Comparison of ENCODE assay signal across 34 mouse cellular contexts in the genomic region with DNA sequence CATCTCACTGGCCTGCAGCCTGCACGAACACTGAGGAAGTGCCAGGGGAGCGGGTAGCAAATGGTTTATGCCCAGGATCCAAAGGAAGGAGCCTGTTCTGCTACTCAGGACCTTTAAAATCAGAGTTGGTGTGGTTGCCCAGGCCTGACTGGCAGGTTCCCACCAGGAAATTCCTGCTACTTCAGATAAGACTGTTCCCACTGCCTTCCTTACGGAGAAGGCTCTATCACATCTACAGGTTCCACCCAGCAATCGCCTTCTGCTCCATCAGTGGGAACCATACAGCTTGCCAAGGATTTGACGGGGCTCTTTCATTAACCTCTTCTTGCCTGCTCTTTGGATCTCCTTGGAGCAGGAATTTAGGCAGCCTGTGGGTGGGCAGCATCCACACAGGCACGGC. TPM values are rescaled to one million over a fixed set of nuclear protein-coding genes. Genes with fewer than 3 reads are reported as not detected.
DNase-seq lines count a peak whose midpoint lies in the region; TF ChIP-seq lines count a peak whose summit lies in the region.
"Had no signal": no experiment of that assay in that cellular context is flagged by ENCODE, and none has a peak within 500 bp of the region (broad histone marks: within the 10 kb centered on the region; RNA-seq: fewer than 3 reads in every experiment).

No protein-coding gene starts in this region.

- no peak overlapping the region for H3K4me3 ChIP-seq in lung, adult 2 months (replicated peaks; ENCODE audit: extremely low read depth, low read depth, low read length)
- H3K4me3 ChIP-seq: embryonic facial prominence, embryonic 12.5 days; heart, embryonic 13.5 days; left cerebral cortex, adult 2 months; limb, embryonic 12.5 days; liver, embryonic 15.5 days; midbrain, embryonic 15.5 days; neural tube, embryonic 12.5 days had no signal

- DNase-seq in cerebellum, postnatal 10 days: peak; percentile 72
- DNase-seq in cerebellum, adult 11-12 months: no peak
- peak; percentile 22 for DNase-seq in heart, postnatal 4 days
- DNase-seq in heart, adult 8-10 months (ENCODE audit: low spot score): no peak
- peak; percentile 45 for DNase-seq in lung, adult 2 months
- peak; percentile 75 for DNase-seq in lung, postnatal 14 days
- DNase-seq in ovary, postnatal 10 days (ENCODE audit: low spot score): no peak
- DNase-seq in thymus, postnatal 10 days (ENCODE audit: low spot score in 2 of 2): no peak
- DNase-seq: adrenal gland, postnatal 14 days; cerebellum, adult 11 months; cerebellum, adult 9-11 months; embryo, embryonic 11 days; gastrocnemius, postnatal 25 days; heart, postnatal 14 days; kidney, adult 9 months; kidney, postnatal 10 days; thymus, postnatal 14 days had no signal

- no peak for TF ChIP-seq CTCF in lung, adult 2 months (IDR thresholded peaks at IDR 0.05; ENCODE audit: insufficient read depth, low read length)

- TF ChIP-seq POLR2A in lung, adult 2 months (IDR thresholded peaks at IDR 0.05; ENCODE audit: borderline replicate concordance, extremely low read depth, low read depth, low read length): peak; percentile 49; the same call in 1 of the 2 replicates

- WGBS in lung, adult 2 months: 38% methylated on average over 6 of the region's 6 CpGs

- peaks cover 23% of the 10 kb centered on the region for H3K4me1 ChIP-seq in lung, adult 2 months (ENCODE audit: control insufficient read depth, insufficient read depth, low read length)
- H3K4me1 ChIP-seq: embryonic facial prominence, embryonic 12.5 days; limb, embryonic 12.5 days; midbrain, embryonic 15.5 days; neural tube, embryonic 12.5 days had no signal

RNA-seq across cellular contexts. Expression of gene Ace3, which starts 7.0 kb away (rescaled TPM):
- not detected for total RNA-seq in heart, postnatal 4 days (2021)
- not detected for total RNA-seq in heart, adult 8-10 months (2022)
- polyA plus RNA-seq in lung, adult 2 months (2012; rRNA removed): 2.2 and 2.4 TPM in 2 replicates
- total RNA-seq: adrenal gland, postnatal 14 days; CH12.LX; G1E; gastrocnemius, postnatal 25 days; heart, adult 18-20 months; heart, postnatal 14 days; layer of hippocampus, postnatal 14 days; left cerebral cortex, adult 2 months; left cerebral cortex, postnatal 25 days; liver, adult 2 months had no signal
- polyA plus RNA-seq: C2C12; embryonic facial prominence, embryonic 12.5 days; forebrain, embryonic 14.5 days; G1E; heart, embryonic 13.5 days; hindbrain, embryonic 11.5 days; large intestine, adult 2 months; limb, embryonic 12.5 days; liver, adult 2 months; liver, embryonic 15.5 days; midbrain, embryonic 15.5 days; neural tube, embryonic 12.5 days had no signal

RNA-seq across cellular contexts. Expression of gene Ace, which starts 19.7 kb away (rescaled TPM):
- total RNA-seq in heart, postnatal 4 days (2021): 10 to 100 TPM; 15.5 to 17.7 TPM
- total RNA-seq in heart, adult 8-10 months (2022): 10 to 100 TPM; 13.9 to 25.6 (median 19.4) TPM
- polyA plus RNA-seq in lung, adult 2 months (2012; rRNA removed): 704 and 832 TPM in 2 replicates
- total RNA-seq: G1E had no signal
- polyA plus RNA-seq: G1E had no signal

RNA-seq across cellular contexts. Expression of gene Kcnh6, which starts 20.5 kb away (rescaled TPM):
- under 1 TPM; 0.19 to 0.45 TPM for total RNA-seq in heart, postnatal 4 days (2021)
- total RNA-seq in heart, adult 8-10 months (2022): not detected
- 0.44 and 0.45 TPM in 2 replicates for polyA plus RNA-seq in lung, adult 2 months (2012; rRNA removed)
- total RNA-seq: G1E; gastrocnemius, postnatal 25 days; liver, adult 2 months had no signal
- polyA plus RNA-seq: C2C12; G1E; liver, adult 2 months had no signal

RNA-seq across cellular contexts. Expression of gene Cyb561, which starts 34.3 kb away (rescaled TPM):
- 1 to 10 TPM; 6.0 to 6.4 TPM for total RNA-seq in heart, postnatal 4 days (2021)
- 10 to 100 TPM in 1 of 4 experiments, 1 to 10 TPM in 3; 7.5 to 11.0 (median 8.7) TPM for total RNA-seq in heart, adult 8-10 months (2022)
- polyA plus RNA-seq in lung, adult 2 months (2012; rRNA removed): 102 and 105 TPM in 2 replicates
- polyA plus RNA-seq: G1E had no signal

RNA-seq across cellular contexts. Expression of gene Dcaf7, which starts 49.2 kb away (rescaled TPM):
- total RNA-seq in heart, postnatal 4 days (2021): 10 to 100 TPM; 60.9 to 66.5 TPM
- 10 to 100 TPM; 35.1 to 41.9 (median 38.4) TPM for total RNA-seq in heart, adult 8-10 months (2022)
- 43.8 and 51.5 TPM in 2 replicates for polyA plus RNA-seq in lung, adult 2 months (2012; rRNA removed)

Comparison
In these comparisons a context has a peak if more than half of its experiments do, and no peak if none do; other contexts are left out.
1. DNase-seq: peak in cerebellum, postnatal 10 days (2 of 2), heart, postnatal 4 days (single experiment), lung, adult 2 months (single experiment) and lung, postnatal 14 days (single experiment); none in cerebellum, adult 11-12 months (single experiment), heart, adult 8-10 months (single experiment), ovary, postnatal 10 days (single experiment) and thymus, postnatal 10 days (0 of 2).